Mouse (Mus musculus): ENCODE data around the gene Slfn4.

DNA sequence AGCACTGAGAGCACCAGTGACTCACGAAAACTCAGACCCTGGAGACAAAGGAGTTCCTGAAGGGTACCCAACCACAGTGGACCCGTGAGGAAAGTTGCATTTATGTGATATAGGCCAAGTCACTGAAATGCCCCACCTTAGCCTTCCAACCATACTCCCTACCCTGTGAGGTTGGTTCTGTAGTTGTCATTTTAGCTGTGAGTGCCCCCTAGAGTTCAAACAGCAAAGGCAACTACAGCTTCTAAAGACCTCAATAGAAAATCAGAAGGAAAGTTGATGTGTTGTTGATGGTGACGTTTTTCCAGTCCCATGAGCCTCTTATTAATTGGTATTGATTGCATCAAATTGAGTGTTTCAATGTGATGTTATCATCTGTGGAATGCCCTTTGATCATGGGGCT, 56.0 kb downstream of the Slfn4 start:
- no peak for TF ChIP-seq POLR2A (IDR thresholded peaks at IDR 0.05; ENCODE audit: insufficient read depth, low read depth, low read length)
- no peak for TF ChIP-seq CTCF (IDR thresholded peaks at IDR 0.05; ENCODE audit: insufficient read depth, low read depth, low read length)

All from olfactory bulb, adult 2 months (tissue).